In the genomic region with DNA sequence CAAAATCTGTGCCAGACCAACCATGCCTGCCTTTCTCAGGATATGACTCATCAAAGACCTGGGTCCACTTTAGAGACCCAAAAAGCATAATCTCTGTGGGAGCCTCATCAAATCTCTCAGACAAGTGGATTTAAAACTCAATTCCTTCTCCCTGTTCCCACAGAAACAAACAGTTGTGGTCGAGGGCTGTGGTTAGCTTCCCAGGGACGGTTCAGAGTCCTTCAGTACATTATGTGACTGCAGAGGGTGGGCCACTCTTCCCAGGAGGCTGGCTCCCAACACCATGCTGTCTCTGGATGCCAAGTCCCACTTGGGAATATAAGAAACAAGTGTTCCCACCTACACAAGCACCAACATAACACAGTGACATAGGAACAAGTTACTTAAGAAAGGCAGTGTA, we compare ENCODE assay signal across 17 mouse cellular contexts.
DNase-seq lines count a peak whose midpoint lies in the region; ATAC-seq and TF ChIP-seq lines count a peak whose summit lies in the region.
"Had no signal": no experiment of that assay in that cellular context is flagged by ENCODE, and none has a peak within 500 bp of the region (broad histone marks: within the 10 kb centered on the region; RNA-seq: fewer than 3 reads in every experiment).

No protein-coding gene starts in this region.

- no peak for TF ChIP-seq POLR2A in kidney, adult 2 months (IDR thresholded peaks at IDR 0.05; ENCODE audit: low read depth, low read length)

- no peak for TF ChIP-seq CTCF in kidney, adult 2 months (conservative IDR thresholded peaks at IDR 0.05; ENCODE audit: insufficient read depth, insufficient read length, low read depth, low read length)

- no peak overlapping the region for H3K4me3 ChIP-seq in embryonic facial prominence, embryonic 12.5 days
- H3K4me3 ChIP-seq in embryonic facial prominence, embryonic 10.5 days = no peak overlapping the region
- H3K4me3 ChIP-seq in kidney, adult 2 months (ENCODE audit: insufficient read depth, low read depth, low read length) = no peak overlapping the region
- no peak overlapping the region for H3K4me3 ChIP-seq in neural tube, embryonic 13.5 days
- no peak overlapping the region for H3K4me3 ChIP-seq in neural tube, embryonic 15.5 days (replicated peaks)
- H3K4me3 ChIP-seq in stomach, embryonic 15.5 days (replicated peaks) = no peak overlapping the region
- H3K4me3 ChIP-seq: forebrain, embryonic 10.5 days; midbrain, embryonic 10.5 days had no signal

- no peaks in the 10 kb centered on the region for H3K36me3 ChIP-seq in embryonic facial prominence, embryonic 12.5 days
- no peaks in the 10 kb centered on the region for H3K36me3 ChIP-seq in embryonic facial prominence, embryonic 10.5 days (replicated peaks)
- H3K36me3 ChIP-seq in kidney, adult 2 months (ENCODE audit: control insufficient read depth, insufficient read depth, low read length) = no peaks in the 10 kb centered on the region
- H3K36me3 ChIP-seq in neural tube, embryonic 13.5 days = no peaks in the 10 kb centered on the region
- no peaks in the 10 kb centered on the region for H3K36me3 ChIP-seq in neural tube, embryonic 15.5 days
- no peaks in the 10 kb centered on the region for H3K36me3 ChIP-seq in stomach, embryonic 15.5 days
- H3K36me3 ChIP-seq: forebrain, embryonic 10.5 days; midbrain, embryonic 10.5 days had no signal

- no peak for ATAC-seq in embryonic facial prominence, embryonic 12.5 days (ENCODE audit: insufficient number of reproducible peaks, insufficient read depth, low FRiP score, low TSS enrichment)
- ATAC-seq in neural tube, embryonic 13.5 days (ENCODE audit: low read depth) = no peak
- ATAC-seq in neural tube, embryonic 15.5 days (ENCODE audit: low FRiP score) = no peak
- no peak for ATAC-seq in stomach, embryonic 15.5 days (ENCODE audit: insufficient read depth, low FRiP score, low read depth)
- ATAC-seq: hindbrain, postnatal 0 days had no signal

- no peaks in the 10 kb centered on the region for H3K27me3 ChIP-seq in embryonic facial prominence, embryonic 12.5 days
- H3K27me3 ChIP-seq in embryonic facial prominence, embryonic 10.5 days (replicated peaks; ENCODE audit: low read depth, poor library complexity, severe bottlenecking) = no peaks in the 10 kb centered on the region
- no peaks in the 10 kb centered on the region for H3K27me3 ChIP-seq in kidney, adult 2 months (replicated peaks; ENCODE audit: control insufficient read depth, insufficient read depth, low read length)
- no peaks in the 10 kb centered on the region for H3K27me3 ChIP-seq in neural tube, embryonic 13.5 days
- no peaks in the 10 kb centered on the region for H3K27me3 ChIP-seq in neural tube, embryonic 15.5 days (replicated peaks)
- H3K27me3 ChIP-seq in stomach, embryonic 15.5 days (replicated peaks) = no peaks in the 10 kb centered on the region

- no peak overlapping the region for H3K27ac ChIP-seq in embryonic facial prominence, embryonic 12.5 days
- H3K27ac ChIP-seq in embryonic facial prominence, embryonic 10.5 days (replicated peaks) = no peak overlapping the region
- peak overlapping the region; percentile 59; the same call in 1 of the 2 replicates for H3K27ac ChIP-seq in kidney, adult 2 months (ENCODE audit: insufficient read depth, low read depth, low read length)
- 0 out of 2 replicates have a peak overlapping the region, but pooled peaks have one; percentile 7 for H3K27ac ChIP-seq in neural tube, embryonic 13.5 days (replicated peaks)
- H3K27ac ChIP-seq in neural tube, embryonic 15.5 days (replicated peaks) = no peak overlapping the region
- 0 out of 2 replicates have a peak overlapping the region, but pooled peaks have one; percentile 26 for H3K27ac ChIP-seq in stomach, embryonic 15.5 days
- H3K27ac ChIP-seq: hindbrain, postnatal 0 days; liver, embryonic 14.5 days had no signal

- 0 out of 2 replicates have a peak overlapping the region, but pooled peaks have one; percentile 5 for H3K4me2 ChIP-seq in embryonic facial prominence, embryonic 12.5 days (replicated peaks)
- H3K4me2 ChIP-seq in neural tube, embryonic 13.5 days = peak overlapping the region; percentile 31; the same call in 1 of the 2 replicates
- no peak overlapping the region for H3K4me2 ChIP-seq in neural tube, embryonic 15.5 days
- no peak overlapping the region for H3K4me2 ChIP-seq in stomach, embryonic 15.5 days

- H3K4me1 ChIP-seq in embryonic facial prominence, embryonic 12.5 days = peaks cover 9% of the 10 kb centered on the region; the same call in 1 of the 2 replicates
- peaks cover 10% of the 10 kb centered on the region for H3K4me1 ChIP-seq in embryonic facial prominence, embryonic 10.5 days
- H3K4me1 ChIP-seq in kidney, adult 2 months (ENCODE audit: control insufficient read depth, insufficient read depth, low read length) = peaks cover 13% of the 10 kb centered on the region; the same call in 1 of the 2 replicates
- H3K4me1 ChIP-seq in neural tube, embryonic 13.5 days (replicated peaks) = peaks cover 14% of the 10 kb centered on the region
- peaks cover 12% of the 10 kb centered on the region for H3K4me1 ChIP-seq in neural tube, embryonic 15.5 days
- H3K4me1 ChIP-seq in stomach, embryonic 15.5 days = peaks cover 12% of the 10 kb centered on the region

- no peaks in the 10 kb centered on the region for H3K9me3 ChIP-seq in embryonic facial prominence, embryonic 12.5 days
- no peaks in the 10 kb centered on the region for H3K9me3 ChIP-seq in embryonic facial prominence, embryonic 10.5 days
- H3K9me3 ChIP-seq in neural tube, embryonic 13.5 days = no peaks in the 10 kb centered on the region
- no peaks in the 10 kb centered on the region for H3K9me3 ChIP-seq in neural tube, embryonic 15.5 days (replicated peaks)
- no peaks in the 10 kb centered on the region for H3K9me3 ChIP-seq in stomach, embryonic 15.5 days
- H3K9me3 ChIP-seq: forebrain, embryonic 10.5 days; midbrain, embryonic 10.5 days had no signal

- no peak for DNase-seq in embryonic facial prominence, embryonic 10.5 days (ENCODE audit: low spot score)
- no peak for DNase-seq in kidney, adult 2 months
- DNase-seq in kidney, adult 11 months = no peak
- no peak for DNase-seq in cerebellum, postnatal 14 days
- DNase-seq: cerebellum, adult 9-11 months; gastrocnemius, postnatal 14 days; lung, postnatal 36 days; right cerebral cortex, postnatal 25 days; thymus, postnatal 14 days had no signal

- WGBS in embryonic facial prominence, embryonic 12.5 days = 30% methylated on average over 2 of the region's 2 CpGs
- WGBS in embryonic facial prominence, embryonic 10.5 days = 26% methylated on average over 2 of the region's 2 CpGs
- 8% methylated on average over 2 of the region's 2 CpGs for WGBS in kidney, adult 2 months
- WGBS in neural tube, embryonic 13.5 days = 11% methylated on average over 2 of the region's 2 CpGs
- 6% methylated on average over 2 of the region's 2 CpGs for WGBS in neural tube, embryonic 15.5 days
- 18% methylated on average over 2 of the region's 2 CpGs for WGBS in stomach, embryonic 15.5 days

- H3K9ac ChIP-seq in embryonic facial prominence, embryonic 12.5 days = no peak overlapping the region
- H3K9ac ChIP-seq in neural tube, embryonic 13.5 days = no peak overlapping the region
- no peak overlapping the region for H3K9ac ChIP-seq in neural tube, embryonic 15.5 days (replicated peaks)
- H3K9ac ChIP-seq in stomach, embryonic 15.5 days = no peak overlapping the region
- H3K9ac ChIP-seq: liver, embryonic 14.5 days had no signal

Comparison
In these comparisons a context has a peak if more than half of its experiments do, and no peak if none do; other contexts are left out.
1. H3K27ac ChIP-seq: peak in kidney, adult 2 months (single experiment), neural tube, embryonic 13.5 days (single experiment) and stomach, embryonic 15.5 days (single experiment); none in embryonic facial prominence, embryonic 12.5 days (single experiment), embryonic facial prominence, embryonic 10.5 days (single experiment) and neural tube, embryonic 15.5 days (single experiment).
2. H3K4me2 ChIP-seq: peak in embryonic facial prominence, embryonic 12.5 days (single experiment) and neural tube, embryonic 13.5 days (single experiment); none in neural tube, embryonic 15.5 days (single experiment) and stomach, embryonic 15.5 days (single experiment).